Mouse (Mus musculus) yolk sac, embryonic 10.5 days (tissue): ENCODE results near the gene Tjp3.
"Not testable (repeated sequence)": the region's sequence is repeated elsewhere in the genome, so short reads cannot be mapped to it uniquely, and the experiment has no call there.

ENCODE experiments used
- DNase-seq: peaks from one replicate; pipeline ENCODE4 v3.0.0-alpha.2; 2017; ENCODE audit warnings: low spot score

Tjp3 gene

DNA sequence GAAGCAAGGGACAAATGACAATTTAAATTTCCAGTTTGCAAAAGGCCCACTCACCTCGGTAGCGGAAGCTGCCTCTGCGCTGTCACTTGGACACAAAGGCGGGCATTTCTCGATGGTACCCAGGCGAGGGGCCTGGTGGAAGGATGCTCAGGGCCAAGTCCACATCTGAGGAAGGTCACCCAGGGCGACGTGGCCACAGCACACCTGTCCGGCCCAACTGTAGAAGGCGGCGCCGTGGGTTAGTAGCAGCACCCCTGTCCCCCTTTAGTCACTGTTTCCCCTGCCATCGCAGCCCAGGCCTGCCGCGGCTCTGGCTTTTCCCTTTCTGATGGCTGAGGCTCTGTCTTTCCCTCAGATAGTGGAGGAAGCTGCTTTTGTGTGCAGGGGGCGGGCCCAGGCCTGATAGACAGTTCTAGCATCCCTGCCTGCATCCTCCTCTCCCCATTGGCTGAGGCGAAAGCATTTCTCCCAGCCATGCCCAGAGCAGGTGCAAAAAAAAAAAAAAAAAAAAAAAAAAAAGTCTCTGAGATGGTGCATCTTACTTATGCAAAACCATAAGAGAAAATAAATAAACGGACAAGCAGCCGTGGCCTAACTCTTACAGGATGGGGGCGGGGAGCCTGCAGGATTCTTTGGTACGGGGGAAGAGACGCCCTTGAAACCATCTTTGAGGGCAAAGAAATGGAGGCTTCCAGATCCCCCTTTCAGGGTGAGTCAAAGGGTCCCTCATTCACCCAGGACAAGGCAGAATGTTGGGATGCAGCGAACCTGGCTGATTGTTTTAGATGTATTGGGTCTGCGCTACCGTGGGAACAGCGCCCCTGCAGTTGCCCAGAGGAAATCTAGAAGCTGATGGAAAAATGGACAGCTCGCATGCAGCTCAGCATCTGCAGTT, 60.7 kb downstream of the Tjp3 start, which contains the start of gene Atcay:
TSS of gene Atcay (minus strand) at position 396 of the 895 bp plus-strand sequence.
- DNase-seq: no peak

DNA sequence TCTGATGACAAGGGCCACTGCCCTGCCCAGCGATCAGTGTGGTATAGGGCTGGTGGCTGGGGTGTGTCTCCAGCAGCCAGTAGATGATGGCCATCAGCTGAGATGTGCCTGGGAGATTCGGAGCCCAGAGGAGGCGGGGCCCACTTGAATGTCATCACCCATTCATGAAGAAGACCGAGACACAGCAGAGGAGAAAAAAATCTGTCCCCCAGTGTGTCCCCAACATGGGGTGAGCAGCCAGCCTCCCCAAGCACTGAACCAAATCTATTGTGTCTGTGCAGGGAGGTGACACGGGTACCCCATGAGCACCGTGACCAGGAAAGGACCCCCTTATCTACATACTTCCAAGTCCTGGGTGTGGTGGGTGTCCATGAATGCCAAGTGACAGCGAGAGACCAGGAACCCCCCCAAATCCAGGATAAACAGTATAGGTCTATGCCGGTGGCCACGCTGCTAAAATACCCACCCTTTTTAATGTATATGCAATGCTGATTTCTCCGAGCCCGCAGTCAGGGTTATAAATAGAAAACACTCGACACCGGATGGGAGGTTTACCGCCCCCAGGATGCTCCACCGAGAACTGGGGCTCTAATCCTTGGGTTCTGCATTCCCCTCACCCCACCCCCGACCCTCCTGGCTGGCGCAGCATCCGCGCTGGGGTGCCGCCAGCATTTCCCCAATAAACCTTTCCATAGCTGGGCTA, 61.5 kb downstream of the Tjp3 start:
- no peak for DNase-seq

DNA sequence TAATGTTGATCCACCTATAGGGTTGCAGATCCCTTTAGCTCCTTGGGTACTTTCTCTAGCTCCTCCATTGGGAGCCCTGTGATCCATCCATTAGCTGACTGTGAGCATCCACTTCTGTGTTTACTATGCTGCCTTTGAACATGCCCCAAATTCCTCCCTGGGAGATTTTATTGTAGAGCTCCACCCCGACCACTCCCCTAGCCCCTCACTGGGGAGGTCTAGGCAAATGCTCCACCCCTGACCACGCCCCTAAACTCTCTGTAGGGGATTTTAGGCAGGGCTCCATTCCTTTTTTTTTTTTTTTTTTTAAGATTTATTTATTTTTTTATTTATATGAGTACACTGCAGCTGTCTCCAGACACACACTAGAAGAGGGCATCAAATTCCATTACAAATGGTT, 67.7 kb downstream of the Tjp3 start:
- DNase-seq: not testable (repeated sequence)
